Mouse (Mus musculus): Measurements from ENCODE around the gene Zfhx3.
A peak's percentile ranks its signal among the peaks of the same experiment; 100 is the strongest.

Gene Zfhx3

DNA sequence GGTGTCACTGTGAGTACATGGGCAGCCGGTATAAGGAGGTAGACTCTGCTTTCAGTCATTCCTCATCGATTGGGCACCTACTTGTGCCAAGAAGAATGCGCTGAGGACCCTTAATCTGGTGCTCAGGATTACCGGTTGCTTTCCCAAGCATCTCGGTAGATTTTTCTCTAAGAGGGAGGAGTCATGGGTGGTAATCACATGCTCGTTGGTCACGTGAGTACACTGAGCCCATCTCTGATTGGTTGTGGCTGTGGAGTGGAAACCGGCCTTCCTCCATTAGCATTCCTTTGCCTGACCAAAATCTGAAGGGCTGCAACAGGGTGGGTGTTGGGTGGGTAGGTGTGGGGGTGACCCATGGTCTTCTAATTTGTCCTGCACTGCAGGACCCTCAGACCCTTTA, 421.4 kb downstream of the Zfhx3 start:
- DNase-seq = no peak

GRCm38 (mm10) chr8:108369081-108369480, 426.6 kb downstream of the Zfhx3 start:
- peak; percentile 75 for DNase-seq

- no peak for DNase-seq
Measured at GRCm38 (mm10) chr8:108370731-108371130, 428.3 kb downstream of the Zfhx3 start.

- DNase-seq = no peak
Measured at GRCm38 (mm10) chr8:108373046-108373445, 430.6 kb downstream of the Zfhx3 start.

GRCm38 (mm10) chr8:108378036-108378435, 435.6 kb downstream of the Zfhx3 start:
- DNase-seq = no peak

DNA sequence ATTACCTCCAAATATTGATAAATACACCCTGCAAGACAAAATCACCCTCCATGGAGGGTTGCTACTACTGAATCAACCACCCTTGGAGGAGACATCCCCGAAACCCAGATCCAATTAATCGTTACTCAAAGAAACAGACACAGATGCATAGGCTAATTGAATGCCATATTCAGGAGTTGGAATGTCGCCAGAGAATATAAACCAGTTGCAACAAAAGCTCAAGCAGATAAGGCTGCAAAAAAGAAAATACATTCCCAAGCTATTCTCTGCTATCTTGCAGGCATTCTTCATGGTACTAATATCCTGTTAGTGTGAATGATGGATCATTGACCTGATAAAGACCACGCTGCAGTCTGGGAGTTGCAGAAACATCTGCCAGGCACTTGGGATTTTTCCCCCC, 440.7 kb downstream of the Zfhx3 start:
- no peak for DNase-seq

- peak; percentile 76 for DNase-seq
Measured at GRCm38 (mm10) chr8:108387160-108387912, 444.9 kb downstream of the Zfhx3 start.

DNA sequence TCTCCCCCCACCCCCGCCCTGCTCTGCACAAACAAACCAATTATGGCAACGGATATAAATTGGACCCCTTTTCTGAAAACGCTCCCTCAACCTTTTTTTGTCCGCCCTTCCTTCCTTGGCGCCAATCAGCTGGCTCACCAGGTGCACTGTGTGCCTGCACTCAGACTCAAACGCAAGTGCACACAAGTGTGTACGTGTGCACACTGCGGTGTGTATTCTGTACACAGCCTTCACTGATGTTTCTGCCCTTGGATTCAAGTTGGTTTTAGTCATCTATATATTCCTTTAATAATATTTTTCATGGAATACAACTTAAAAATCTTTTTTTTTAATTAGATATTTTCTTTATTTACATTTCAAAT, 445.4 kb downstream of the Zfhx3 start:
- DNase-seq = no peak

DNA sequence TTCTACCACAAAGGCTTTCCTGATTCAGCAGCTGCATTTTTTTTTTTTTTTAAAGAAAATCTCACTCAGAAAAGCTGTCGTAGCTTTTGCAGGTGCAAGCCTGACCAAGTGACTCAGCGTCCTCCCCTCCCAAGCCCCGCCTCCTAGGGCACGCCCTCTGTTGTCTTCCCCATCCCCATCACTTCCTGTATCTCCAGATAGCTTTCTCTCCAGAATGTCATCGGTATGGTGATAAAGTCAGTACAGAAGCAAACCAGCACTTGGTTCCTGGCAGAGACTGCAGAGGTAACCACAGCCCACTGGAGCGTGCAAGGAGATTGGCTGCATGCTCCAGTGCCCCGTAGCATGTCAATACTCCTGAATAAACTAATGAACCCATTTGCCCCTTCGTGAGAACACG, 450.5 kb downstream of the Zfhx3 start:
- DNase-seq = peak; percentile 11

DNA sequence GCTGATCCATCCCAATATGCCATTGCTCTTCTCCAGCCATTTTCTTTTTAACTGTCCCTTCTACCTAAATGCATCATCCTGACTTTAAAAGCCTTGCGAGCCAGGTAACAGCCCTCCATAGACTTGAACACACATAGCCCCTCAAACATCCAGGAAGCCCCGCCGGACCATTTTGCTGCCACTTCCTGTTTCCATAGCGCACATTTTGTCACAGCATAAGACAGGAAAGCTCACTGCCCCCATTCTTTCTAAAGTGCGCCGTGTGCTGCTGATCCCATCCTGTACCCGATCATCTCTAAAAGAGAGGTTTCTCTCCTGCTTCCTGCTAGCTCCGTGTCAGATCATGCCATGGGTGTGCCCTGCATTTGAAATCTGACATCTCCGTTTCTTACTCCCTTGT, 459.7 kb downstream of the Zfhx3 start:
- DNase-seq = no peak

- DNase-seq = peak; percentile 68
Measured at GRCm38 (mm10) chr8:108406716-108407494, 464.5 kb downstream of the Zfhx3 start.

GRCm38 (mm10) chr8:108419162-108419844, 476.9 kb downstream of the Zfhx3 start:
- no peak for DNase-seq

GRCm38 (mm10) chr8:108422521-108422920, 480.1 kb downstream of the Zfhx3 start:
- no peak for DNase-seq

DNA sequence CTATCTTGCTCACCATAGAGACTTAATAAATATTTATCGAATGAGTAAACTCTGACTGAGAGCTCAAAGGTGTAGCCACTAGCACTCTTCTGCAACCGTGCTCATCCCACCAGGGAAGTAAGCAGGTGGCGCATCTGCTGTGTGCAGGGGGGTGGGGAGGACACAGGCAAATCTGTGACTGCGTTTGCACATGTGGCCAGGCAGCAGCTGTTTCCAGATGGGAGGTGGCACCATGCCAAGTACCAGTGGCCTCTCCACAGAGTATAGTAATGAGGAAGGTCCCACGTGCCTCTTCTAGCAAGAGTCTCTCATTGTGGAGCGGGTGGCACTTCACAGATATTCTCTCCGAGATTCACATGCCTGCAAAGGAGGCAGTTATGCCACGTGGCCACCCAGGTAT, 481.9 kb downstream of the Zfhx3 start:
- DNase-seq = no peak

- no peak for DNase-seq
Measured at GRCm38 (mm10) chr8:108433321-108433720, 490.9 kb downstream of the Zfhx3 start.

GRCm38 (mm10) chr8:108434510-108434909, 492.1 kb downstream of the Zfhx3 start:
- no peak for DNase-seq

DNA sequence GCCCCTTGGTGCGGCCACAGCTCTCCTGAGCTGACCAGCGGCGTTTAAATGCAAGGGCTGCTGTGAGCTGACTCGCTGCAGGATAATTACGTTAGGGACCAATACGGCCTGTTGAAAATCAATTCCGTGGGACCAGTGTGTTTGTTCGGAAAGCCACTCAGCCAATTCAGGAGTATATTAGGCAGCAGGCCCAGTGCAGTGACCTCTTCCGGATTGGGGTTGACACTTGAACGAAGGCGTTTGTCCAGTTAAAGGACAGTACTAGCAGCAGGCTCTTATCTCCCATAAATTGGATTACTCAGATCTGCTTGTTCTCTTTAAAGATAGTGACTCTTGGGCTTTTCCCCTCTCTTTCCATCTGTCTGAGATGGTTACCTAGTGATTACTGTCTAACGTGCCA, 493.9 kb downstream of the Zfhx3 start:
- no peak for DNase-seq

- no peak for DNase-seq
Measured at GRCm38 (mm10) chr8:108437316-108437830, 494.9 kb downstream of the Zfhx3 start.

- no peak for DNase-seq
Measured at GRCm38 (mm10) chr8:108440476-108440875, 498.0 kb downstream of the Zfhx3 start.

DNA sequence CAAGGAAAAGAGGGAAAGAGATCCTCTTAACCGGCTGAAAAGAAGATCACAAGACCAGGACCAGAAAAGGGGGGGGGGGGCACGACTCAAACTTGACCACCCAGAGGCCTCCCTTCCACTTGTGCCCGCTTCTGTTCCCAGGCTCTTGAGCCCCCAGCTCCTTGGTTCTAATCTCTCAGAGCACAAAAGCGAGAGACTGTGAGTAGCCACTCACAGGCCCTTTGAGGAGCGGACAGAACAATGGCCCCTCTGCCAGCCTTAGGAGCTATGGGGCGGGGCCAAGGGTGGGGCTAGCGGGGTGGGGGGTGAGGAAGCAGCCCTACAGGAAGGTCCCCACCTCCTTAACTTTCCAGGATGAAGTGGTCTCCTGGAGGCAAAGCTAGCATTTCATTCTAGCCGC, 508.4 kb downstream of the Zfhx3 start:
- peak; percentile 49 for DNase-seq

GRCm38 (mm10) chr8:108454561-108455311, 512.3 kb downstream of the Zfhx3 start:
- DNase-seq = peak; percentile 86

DNA sequence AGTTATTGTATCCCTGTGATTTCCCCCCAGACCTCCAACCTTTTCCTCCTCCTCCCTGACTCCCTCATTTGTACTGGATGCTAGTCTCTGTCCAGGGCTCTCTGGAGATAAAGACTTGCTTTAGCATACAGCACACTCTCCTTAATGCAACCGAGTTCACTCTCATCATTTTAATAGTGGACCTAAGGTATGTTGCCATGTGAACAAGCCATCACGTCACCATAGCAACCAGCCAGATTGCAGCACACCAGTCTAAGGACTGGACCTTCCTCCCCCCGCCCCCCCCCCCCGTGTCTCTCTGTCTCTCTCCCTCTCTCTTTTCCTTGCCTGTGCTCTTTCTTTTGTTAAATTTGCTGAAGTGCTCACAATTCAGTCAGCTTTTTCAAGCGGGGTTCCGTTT, 524.2 kb downstream of the Zfhx3 start:
- DNase-seq = peak; percentile 37

All from retina, postnatal 1 day (tissue).